Mouse (Mus musculus) liver, adult 2 months (tissue): Measurements from ENCODE around the gene Fars2. TPM values are rescaled to one million over a fixed set of nuclear protein-coding genes. Genes with fewer than 3 reads are reported as not detected.

Experiments
- DNase-seq: peaks from one replicate; pipeline ENCODE4 v3.0.0-alpha.2; 2011; ENCODE audit warnings: low read depth, low spot score; ENCODE audit errors: extremely low read depth
- H3K27ac ChIP-seq: fragments of 200-500 bp; replicated peaks from 2 replicates; pipeline ENCODE4 v1.5.1; 2012; ENCODE audit warnings: low read depth, mild to moderate bottlenecking, control low read depth, inconsistent platforms, low read length; ENCODE audit not compliant: insufficient read depth
- H3K27me3 ChIP-seq: fragments of 200-500 bp; 2 replicates; pipeline ENCODE4 v1.6.1; 2012; ENCODE audit warnings: mild to moderate bottlenecking, moderate library complexity, low read length, inconsistent platforms; ENCODE audit not compliant: control insufficient read depth, insufficient read depth
- H3K36me3 ChIP-seq: fragments of 200-500 bp; 2 replicates; pipeline ENCODE4 v1.6.1; 2012; ENCODE audit warnings: low read length, inconsistent platforms; ENCODE audit not compliant: control insufficient read depth, insufficient read depth
- H3K4me1 ChIP-seq: fragments of 200-500 bp; 2 replicates; pipeline ENCODE4 v1.6.1; 2011; ENCODE audit warnings: low read length; ENCODE audit not compliant: control insufficient read depth, insufficient read depth
- H3K4me3 ChIP-seq: fragments of 200-500 bp; 2 replicates; pipeline ENCODE4 v1.5.1; 2011; ENCODE audit warnings: low read depth, mild to moderate bottlenecking, control low read depth, low read length, moderate library complexity; ENCODE audit not compliant: insufficient read depth
- H3K79me2 ChIP-seq: fragments of 200-500 bp; 2 replicates; pipeline ENCODE4 v1.6.1; 2012; ENCODE audit warnings: inconsistent platforms, mild to moderate bottlenecking, low read length, moderate library complexity; ENCODE audit not compliant: control insufficient read depth, insufficient read depth
- H3K9ac ChIP-seq: fragments of 200-500 bp; 2 replicates; pipeline ENCODE4 v1.6.1; 2012; ENCODE audit warnings: low read depth, mild to moderate bottlenecking, control low read depth, inconsistent platforms, low read length
- CTCF ChIP-seq: fragments of 200-500 bp; IDR thresholded peaks from 2 replicates; pipeline ENCODE4 v1.5.1; 2011; ENCODE audit warnings: low read depth, low read length, control low read depth
- POLR2A ChIP-seq: fragments of 200-500 bp; IDR thresholded peaks from 2 replicates; pipeline ENCODE4 v1.6.1; 2011; ENCODE audit warnings: low read length, control low read depth; ENCODE audit not compliant: insufficient read depth; ENCODE audit errors: extremely low read depth
- WGBS: fragments of 180-500 bp; shearing (Covaris S2); methylation state at CpG from one replicate; pipeline ENCODE4 v1.1.7; 2018; 5-methylcytosine and 5-hydroxymethylcytosine counted together
- polyA plus RNA-seq: library from polyadenylated mRNA; depleted of rRNA; stranded (reverse); fragments of >200 nt; gene quantifications from 2 replicates; pipeline ENCODE4 v1.2.3, GENCODE M21; 2012
- total RNA-seq: library from RNA; depleted of rRNA; stranded (reverse); fragments of >200 nt; gene quantifications from 2 replicates; pipeline ENCODE4 v1.2.3, GENCODE M21; 2014

The Fars2 gene
- total and polyA plus RNA-seq, 2 experiments: 47.1 to 58.4 TPM

DNA sequence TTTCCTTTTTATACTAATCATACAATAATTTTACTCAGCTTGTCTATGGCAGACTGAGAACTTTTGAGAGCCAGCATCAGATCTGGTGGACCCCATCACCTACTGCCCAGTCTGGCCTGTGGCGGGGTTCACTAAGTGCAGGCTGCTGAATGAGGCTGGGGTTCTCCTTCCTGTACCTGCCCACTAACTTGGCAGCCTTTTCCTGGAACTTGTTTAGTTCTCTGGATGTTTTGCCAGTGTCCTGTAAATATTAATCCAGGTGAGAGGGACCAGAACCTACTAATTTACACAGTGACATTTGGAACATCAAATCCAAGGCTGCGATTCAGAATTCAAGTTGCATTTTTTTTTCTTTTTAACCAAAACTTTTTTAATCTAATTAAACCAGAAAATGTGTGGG is 367.2 kb downstream of the Fars2 start:
- H3K9ac ChIP-seq: no peak overlapping the region
- H3K4me3 ChIP-seq: no peak overlapping the region
- peak; percentile 78 for DNase-seq
- TF ChIP-seq CTCF (no peak), POLR2A (no peak)
- H3K79me2 ChIP-seq: no peaks in the 10 kb centered on the region
- WGBS: 23% methylated on average over 2 of the region's 2 CpGs
- H3K36me3 ChIP-seq: no peaks in the 10 kb centered on the region
- H3K27ac ChIP-seq: no peak overlapping the region
- H3K4me1 ChIP-seq: peaks cover 5% of the 10 kb centered on the region
- no peaks in the 10 kb centered on the region for H3K27me3 ChIP-seq

DNA sequence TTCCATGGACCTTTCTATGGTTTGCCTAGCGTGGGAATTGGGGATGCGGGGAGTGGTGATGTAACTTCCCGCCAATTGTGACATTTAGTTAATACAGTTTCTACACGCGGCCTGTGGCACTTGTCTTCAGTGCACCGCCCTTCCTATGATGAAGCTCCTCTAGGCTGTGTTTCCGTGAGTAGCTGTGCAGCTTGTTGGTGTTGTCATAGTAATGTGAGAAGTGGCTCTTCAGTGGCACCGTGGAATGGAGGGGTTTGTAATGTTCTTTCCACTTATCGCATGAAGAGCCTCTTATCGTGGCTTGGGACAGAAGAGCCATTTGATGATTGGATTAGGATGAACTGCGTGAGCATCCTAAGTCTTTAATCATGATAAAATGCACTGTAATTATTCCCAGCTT is 369.5 kb downstream of the Fars2 start:
- Histone ChIP-seq H3K27ac (no peak overlapping the region), H3K9ac (no peak overlapping the region), H3K36me3 (no peaks in the 10 kb centered on the region), H3K27me3 (no peaks in the 10 kb centered on the region), H3K4me3 (no peak overlapping the region), H3K79me2 (no peaks in the 10 kb centered on the region), H3K4me1 (peaks cover 13% of the 10 kb centered on the region)
- TF ChIP-seq CTCF: no peak
- TF ChIP-seq POLR2A: no peak
- 96% methylated on average over 11 of the region's 11 CpGs for whole genome bisulfite sequencing
- DNase-seq: no peak

DNA sequence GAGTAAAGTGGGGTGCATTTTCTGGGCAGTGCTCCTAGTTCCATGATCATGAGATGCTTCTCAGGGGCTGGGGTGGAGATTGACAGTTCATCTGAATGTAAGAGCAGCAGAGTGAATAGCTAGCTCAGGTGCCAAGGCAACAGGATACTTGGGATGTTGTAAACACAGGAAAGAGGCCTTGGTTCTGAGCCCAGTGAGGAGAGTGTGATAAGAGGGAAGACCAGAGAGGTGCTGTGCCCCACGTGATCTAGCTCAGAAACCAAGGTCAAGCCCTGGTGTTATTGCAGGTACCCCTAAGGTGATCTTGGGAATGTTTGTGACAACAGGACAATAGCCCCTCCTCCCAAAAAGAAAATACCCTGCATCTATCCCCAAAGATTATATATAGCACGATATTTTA is 372.2 kb downstream of the Fars2 start:
- Histone ChIP-seq H3K79me2 (no peaks in the 10 kb centered on the region), H3K27ac (no peak overlapping the region), H3K36me3 (no peaks in the 10 kb centered on the region), H3K4me3 (no peak overlapping the region), H3K9ac (no peak overlapping the region), H3K4me1 (peaks cover 12% of the 10 kb centered on the region), H3K27me3 (no peaks in the 10 kb centered on the region)
- DNase-seq: peak; percentile 74
- WGBS: 55% methylated on average over 2 of the region's 2 CpGs
- TF ChIP-seq POLR2A: no peak
- no peak for TF ChIP-seq CTCF

DNA sequence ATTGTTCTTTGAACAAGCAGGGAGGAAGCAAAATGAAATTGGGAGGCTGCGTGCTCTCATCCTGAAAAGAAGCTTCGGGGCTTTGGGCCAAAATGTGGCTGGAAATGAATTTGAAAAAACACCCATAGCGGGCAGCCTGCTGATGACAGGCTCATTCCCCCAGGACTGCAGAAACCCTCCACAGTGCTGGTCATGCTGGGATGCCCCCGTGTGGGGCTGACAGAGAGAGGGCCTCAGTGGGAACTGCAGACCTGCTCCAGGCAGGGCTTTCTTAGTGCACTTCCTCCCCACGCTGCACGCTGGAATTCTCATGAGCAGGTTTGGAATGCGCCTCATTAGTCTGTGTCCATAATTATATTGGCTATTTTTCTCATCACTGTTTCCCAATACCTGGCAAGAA is 373.4 kb downstream of the Fars2 start:
- peaks cover 10% of the 10 kb centered on the region for H3K4me1 ChIP-seq
- no peaks in the 10 kb centered on the region for H3K79me2 ChIP-seq
- H3K27ac ChIP-seq: peak overlapping the region; percentile 5; the same call in 1 of the 2 replicates
- H3K9ac ChIP-seq: no peak overlapping the region
- DNase-seq: no peak
- WGBS: 44% methylated on average over 7 of the region's 7 CpGs
- no peak for TF ChIP-seq CTCF
- TF ChIP-seq POLR2A: no peak
- no peak overlapping the region for H3K4me3 ChIP-seq
- no peaks in the 10 kb centered on the region for H3K27me3 ChIP-seq
- H3K36me3 ChIP-seq: no peaks in the 10 kb centered on the region

DNA sequence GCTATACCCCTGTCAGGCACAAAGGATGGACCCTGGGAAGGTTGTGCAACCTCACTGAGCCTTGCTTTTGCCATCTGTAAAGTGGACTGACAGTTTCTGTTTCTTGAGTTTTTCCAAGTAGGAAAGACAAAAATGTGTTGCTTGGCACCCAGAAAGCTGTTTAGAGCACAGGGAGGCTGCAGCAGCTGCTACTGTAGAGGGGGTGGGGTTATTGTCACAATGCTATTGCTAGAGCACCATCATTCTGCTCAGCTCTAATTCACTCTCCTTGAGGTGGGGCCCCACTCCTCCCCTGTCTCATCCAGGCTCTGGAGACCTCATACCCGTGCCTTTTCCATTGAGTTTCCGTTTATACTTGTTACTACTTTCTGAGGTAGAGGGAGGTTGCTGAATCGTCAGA is 375.2 kb downstream of the Fars2 start:
- WGBS: 91% methylated on average over 3 of the region's 3 CpGs

DNA sequence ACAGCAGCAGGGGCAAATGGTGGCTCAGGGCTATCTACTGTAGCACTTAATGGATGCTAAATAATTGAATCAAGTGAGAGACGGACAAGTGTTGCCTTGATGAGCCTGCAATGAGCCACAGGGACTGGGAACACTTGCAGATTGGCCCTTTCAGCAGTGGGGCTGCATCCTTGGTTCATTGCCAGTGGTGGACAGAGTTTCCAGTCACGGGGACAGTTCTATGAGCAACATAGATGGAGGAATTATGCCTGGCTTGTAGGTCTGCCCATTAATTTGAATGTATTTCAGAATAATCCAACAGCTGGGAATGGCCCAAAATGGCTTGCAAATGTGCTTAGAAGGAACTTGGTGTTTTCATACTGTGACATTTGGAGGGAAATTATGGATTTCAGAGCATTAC is 376.1 kb downstream of the Fars2 start:
- H3K36me3 ChIP-seq: no peaks in the 10 kb centered on the region
- no peaks in the 10 kb centered on the region for H3K27me3 ChIP-seq
- DNase-seq: no peak
- 87% methylated on average over 2 of the region's 2 CpGs for WGBS
- no peak overlapping the region for H3K9ac ChIP-seq
- TF ChIP-seq POLR2A (no peak), CTCF (no peak)
- no peak overlapping the region for H3K27ac ChIP-seq
- H3K4me1 ChIP-seq: peaks cover 12% of the 10 kb centered on the region
- no peak overlapping the region for H3K4me3 ChIP-seq
- H3K79me2 ChIP-seq: no peaks in the 10 kb centered on the region

More for the DNA sequence above, 375.2 kb downstream of the Fars2 start:
- no peak overlapping the region for H3K27ac ChIP-seq
- H3K4me1 ChIP-seq: peaks cover 12% of the 10 kb centered on the region
- H3K9ac ChIP-seq: no peak overlapping the region
- no peaks in the 10 kb centered on the region for H3K27me3 ChIP-seq
- H3K36me3 ChIP-seq: no peaks in the 10 kb centered on the region
- no peaks in the 10 kb centered on the region for H3K79me2 ChIP-seq
- DNase-seq: no peak
- H3K4me3 ChIP-seq: no peak overlapping the region
- TF ChIP-seq CTCF (no peak), POLR2A (no peak)
